Comparison of ENCODE assay signal across 10 mouse cellular contexts in genomic region chr2:169928447-169929120, GRCm38 (mm10).
DNase-seq lines count a peak whose midpoint lies in the region; ATAC-seq and TF ChIP-seq lines count a peak whose summit lies in the region.
"Had no signal": no experiment of that assay in that cellular context is flagged by ENCODE, and none has a peak within 500 bp of the region (broad histone marks: within the 10 kb centered on the region; RNA-seq: fewer than 3 reads in every experiment).

No protein-coding gene starts in this region.

- no peak overlapping the region for H3K4me3 ChIP-seq in forebrain, postnatal 0 days (ENCODE audit: low read depth, low read length)

- 30% methylated on average over 14 of the region's 14 CpGs for WGBS in forebrain, postnatal 0 days

- no peaks in the 10 kb centered on the region for H3K27me3 ChIP-seq in forebrain, postnatal 0 days (ENCODE audit: insufficient read depth, low read length)
- H3K27me3 ChIP-seq: embryonic facial prominence, embryonic 15.5 days had no signal

- no peaks in the 10 kb centered on the region for H3K9me3 ChIP-seq in forebrain, postnatal 0 days (ENCODE audit: low read length)
- H3K9me3 ChIP-seq: embryonic facial prominence, embryonic 15.5 days had no signal

- no peak overlapping the region for H3K9ac ChIP-seq in forebrain, postnatal 0 days

- DNase-seq in adrenal gland, postnatal 10 days: peak; percentile 76
- DNase-seq in adrenal gland, adult 8-10 months: no peak
- DNase-seq in left cerebral cortex, postnatal 14 days (ENCODE audit: low spot score in 2 of 2): peak; percentile 15 to 49
- no peak for DNase-seq in left cerebral cortex, adult 18-20 months (ENCODE audit: low spot score in 2 of 2)
- peak; percentile 66 for DNase-seq in forebrain, postnatal 0 days
- peak; percentile 79 for DNase-seq in lung, postnatal 25 days (ENCODE audit: low spot score)
- no peak for DNase-seq in yolk sac, embryonic 10.5 days (ENCODE audit: low spot score)

- intact Hi-C loops in left cerebral cortex, postnatal 14 days (cut with DNase I): no loop called here

- H3K36me3 ChIP-seq in forebrain, postnatal 0 days (ENCODE audit: insufficient read depth): no peaks in the 10 kb centered on the region
- H3K36me3 ChIP-seq: embryonic facial prominence, embryonic 15.5 days had no signal

- H3K4me2 ChIP-seq in forebrain, postnatal 0 days (ENCODE audit: low read depth): no peak overlapping the region; the same call in 1 of the 2 replicates

- H3K4me1 ChIP-seq in forebrain, postnatal 0 days (ENCODE audit: insufficient read depth): no peaks in the 10 kb centered on the region; the same call in 1 of the 2 replicates

- peak; percentile 83 for ATAC-seq in forebrain, postnatal 0 days
- no peak for ATAC-seq in erythroblast, adult 5-6 weeks (replicated peaks; ENCODE audit: low FRiP score, poor library complexity, severe bottlenecking)

- no peak overlapping the region for H3K27ac ChIP-seq in forebrain, postnatal 0 days (ENCODE audit: low read depth, low read length)
- H3K27ac ChIP-seq: embryonic facial prominence, embryonic 15.5 days; macrophage had no signal

- no peak for TF ChIP-seq CTCF in forebrain, postnatal 0 days (IDR thresholded peaks at IDR 0.05; ENCODE audit: low read depth)

Comparison
In these comparisons a context has a peak if more than half of its experiments do, and no peak if none do; other contexts are left out.
1. DNase-seq: peak in adrenal gland, postnatal 10 days (single experiment), left cerebral cortex, postnatal 14 days (2 of 2), forebrain, postnatal 0 days (single experiment) and lung, postnatal 25 days (single experiment); none in adrenal gland, adult 8-10 months (single experiment), left cerebral cortex, adult 18-20 months (0 of 2) and yolk sac, embryonic 10.5 days (single experiment).